Mouse (Mus musculus) liver, postnatal 0 days (tissue): Measurements from ENCODE around the gene Nelfe. TPM values are rescaled to one million over a fixed set of nuclear protein-coding genes. Genes with fewer than 3 reads are reported as not detected.

Experiments used
- ATAC-seq: fragments of 200-750 bp; cut with Nextera tagmentation; 2 replicates; pipeline ENCODE4 v1.8.0; 2017; ENCODE audit warnings: mild to moderate bottlenecking, moderate library complexity
- DNase-seq: peaks from one replicate; pipeline ENCODE4 v3.0.0-alpha.2; 2016
- H3K27ac ChIP-seq: fragments of 300-500 bp; sonication (generic); 2 replicates; pipeline ENCODE4 v1.5.1; 2014; ENCODE audit warnings: antibody characterized with exemption, moderate library complexity, mild to moderate bottlenecking, low read depth
- H3K27me3 ChIP-seq: fragments of 300-500 bp; sonication (generic); 2 replicates; pipeline ENCODE4 v1.6.1; 2014; ENCODE audit warnings: low read length, control low read depth, mixed read lengths; ENCODE audit not compliant: insufficient read depth
- H3K36me3 ChIP-seq: fragments of 300-500 bp; sonication (generic); replicated peaks from 2 replicates; pipeline ENCODE4 v1.6.1; 2014; ENCODE audit warnings: mild to moderate bottlenecking, control low read depth, low read length, moderate library complexity, mixed read lengths; ENCODE audit not compliant: insufficient read depth
- H3K4me1 ChIP-seq: fragments of 300-500 bp; sonication (generic); 2 replicates; pipeline ENCODE4 v1.6.1; 2014; ENCODE audit warnings: antibody characterized with exemption, mild to moderate bottlenecking, control low read depth; ENCODE audit not compliant: insufficient read depth
- H3K4me2 ChIP-seq: fragments of 300-500 bp; sonication (generic); 2 replicates; pipeline ENCODE4 v1.6.1; 2014; ENCODE audit warnings: low read depth, mild to moderate bottlenecking, low read length, moderate library complexity, mixed read lengths
- H3K4me3 ChIP-seq: fragments of 300-500 bp; sonication (generic); 2 replicates; pipeline ENCODE4 v1.5.1; 2014; ENCODE audit warnings: low read depth, low read length
- H3K9ac ChIP-seq: fragments of 300-500 bp; sonication (generic); replicated peaks from 2 replicates; pipeline ENCODE4 v1.6.1; 2014; ENCODE audit warnings: mild to moderate bottlenecking, moderate library complexity
- H3K9me3 ChIP-seq: fragments of 300-500 bp; sonication (generic); 2 replicates; pipeline ENCODE4 v1.6.1; 2016; ENCODE audit warnings: mild to moderate bottlenecking, control low read depth, low read length, mixed read lengths
- CTCF ChIP-seq: sonication (generic); IDR thresholded peaks from 2 replicates; pipeline ENCODE4 v1.5.1; 2016; ENCODE audit warnings: antibody characterized with exemption, low read depth
- EP300 ChIP-seq: IDR thresholded peaks from 2 replicates; pipeline ENCODE4 v1.6.1; 2016; ENCODE audit warnings: antibody characterized with exemption, low read depth, mild to moderate bottlenecking
- WGBS: fragments of 180-500 bp; shearing (Covaris S2); extraction: QIAGEN DNeasy Blood & Tissue Kit; methylation state at CpG from one replicate; pipeline ENCODE4 v1.1.7; 2014; ENCODE audit not compliant: insufficient replicate concordance; 5-methylcytosine and 5-hydroxymethylcytosine counted together
- polyA plus RNA-seq: library from polyadenylated mRNA; unstranded; fragments of >200 nt; fragmentation: Nextera tagmentation; extraction: Ambion mirVana; gene quantifications from 2 replicates; pipeline ENCODE4 v1.2.1, GENCODE M21; 2015

The Nelfe gene
- polyA plus RNA-seq, 1 experiment from 2014 or later = 26.5 TPM

- TF ChIP-seq CTCF (no peak), EP300 (no peak)
- Histone ChIP-seq H3K36me3 (no peaks in the 10 kb centered on the region), H3K27me3 (no peaks in the 10 kb centered on the region), H3K9ac (peak overlapping the region; percentile 78), H3K4me2 (peak overlapping the region; percentile 98), H3K27ac (peak overlapping the region; percentile 77), H3K4me1 (peaks cover 25% of the 10 kb centered on the region), H3K4me3 (peak overlapping the region; percentile 72), H3K9me3 (no peaks in the 10 kb centered on the region; the same call in 1 of the 2 replicates)
- WGBS = 13% methylated on average over 51 of the region's 51 CpGs
- ATAC-seq (no peak), DNase-seq (peak; percentile 60)
These were observed 44.8 kb downstream of the Nelfe start for GRCm38 (mm10) chr17:34894801-34895530.

- Histone ChIP-seq H3K4me3 (no peak overlapping the region), H3K27ac (no peak overlapping the region), H3K27me3 (no peaks in the 10 kb centered on the region), H3K9ac (no peak overlapping the region), H3K9me3 (no peaks in the 10 kb centered on the region; the same call in 1 of the 2 replicates), H3K36me3 (no peaks in the 10 kb centered on the region), H3K4me1 (peaks cover 28% of the 10 kb centered on the region), H3K4me2 (0 out of 2 replicates have a peak overlapping the region, but pooled peaks have one; percentile 98)
- no peak for TF ChIP-seq CTCF
- TF ChIP-seq EP300 = no peak
- ATAC-seq (no peak), DNase-seq (no peak)
- WGBS = 92% methylated on average over 15 of the region's 15 CpGs
These were observed 45.5 kb downstream of the Nelfe start for GRCm38 (mm10) chr17:34895724-34896123.

GRCm38 (mm10) chr17:34896366-34896765 lies 46.2 kb downstream of the Nelfe start:
- DNase-seq (no peak), ATAC-seq (no peak)
- WGBS = 72% methylated on average over 17 of the region's 17 CpGs
- Histone ChIP-seq H3K4me3 (no peak overlapping the region), H3K27ac (no peak overlapping the region), H3K4me1 (peaks cover 28% of the 10 kb centered on the region), H3K4me2 (no peak overlapping the region), H3K9me3 (no peaks in the 10 kb centered on the region; the same call in 1 of the 2 replicates), H3K9ac (no peak overlapping the region), H3K36me3 (no peaks in the 10 kb centered on the region), H3K27me3 (no peaks in the 10 kb centered on the region)
- no peak for TF ChIP-seq CTCF
- TF ChIP-seq EP300 = no peak

GRCm38 (mm10) chr17:34897373-34898159 lies 47.4 kb downstream of the Nelfe start:
- no peak for DNase-seq
- H3K4me1 ChIP-seq = peaks cover 28% of the 10 kb centered on the region

GRCm38 (mm10) chr17:34898160-34898586 lies 48.0 kb downstream of the Nelfe start, which contains the start of the genes C2 and Ehmt2:
Gene C2 (minus strand): TSS chr17:34898265.
Gene Ehmt2 (plus strand): TSS chr17:34898469.
- peaks cover 6% of the 10 kb centered on the region; the same call in 1 of the 2 replicates for H3K36me3 ChIP-seq
- peak within 1 kb of the TSS; percentile 97 for H3K4me2 ChIP-seq
- ATAC-seq (peak; percentile 52), DNase-seq (peak; percentile 83)
- peak within 1 kb of the TSS; percentile 87 for H3K9ac ChIP-seq
- H3K27me3 ChIP-seq = no peaks in the 10 kb centered on the region
- H3K4me3 ChIP-seq = peak within 1 kb of the TSS; percentile 90
- WGBS = under 1% methylated on average over 14 of the region's 44 CpGs
- peaks cover 26% of the 10 kb centered on the region for H3K4me1 ChIP-seq
- H3K27ac ChIP-seq = peak within 1 kb of the TSS; percentile 94
- TF ChIP-seq CTCF (no peak), EP300 (no peak)
- H3K9me3 ChIP-seq = no peaks in the 10 kb centered on the region

More at GRCm38 (mm10) chr17:34897373-34898159, 47.4 kb downstream of the Nelfe start:
- H3K27ac ChIP-seq = peak overlapping the region; percentile 94
- no peak for TF ChIP-seq CTCF
- TF ChIP-seq EP300 = no peak
- peak overlapping the region; percentile 87 for H3K9ac ChIP-seq
- peaks cover under 1% of the 10 kb centered on the region; the same call in 1 of the 2 replicates for H3K36me3 ChIP-seq
- H3K9me3 ChIP-seq = no peaks in the 10 kb centered on the region
- peak overlapping the region; percentile 97 for H3K4me2 ChIP-seq
- peak overlapping the region; percentile 90 for H3K4me3 ChIP-seq
- no peaks in the 10 kb centered on the region for H3K27me3 ChIP-seq
- ATAC-seq = no peak
- WGBS = 12% methylated on average over 10 of the region's 10 CpGs

GRCm38 (mm10) chr17:34898706-34899052 lies 48.5 kb downstream of the Nelfe start:
- H3K36me3 ChIP-seq = peaks cover 11% of the 10 kb centered on the region; the same call in 1 of the 2 replicates
- H3K4me3 ChIP-seq = peak overlapping the region; percentile 90
- H3K27ac ChIP-seq = peak overlapping the region; percentile 94
- H3K4me2 ChIP-seq = peak overlapping the region; percentile 97
- H3K27me3 ChIP-seq = no peaks in the 10 kb centered on the region
- H3K9ac ChIP-seq = peak overlapping the region; percentile 87
- H3K4me1 ChIP-seq = peaks cover 24% of the 10 kb centered on the region
- no peak for ATAC-seq
- no peak for TF ChIP-seq EP300
- no peak for TF ChIP-seq CTCF
- no peaks in the 10 kb centered on the region for H3K9me3 ChIP-seq
- no peak for DNase-seq
- 0% methylated on average over 21 of the region's 47 CpGs for WGBS
